Mouse (Mus musculus): Measurements from ENCODE around the gene Pml. TPM values are rescaled to one million over a fixed set of nuclear protein-coding genes. Genes with fewer than 3 reads are reported as not detected.

Gene Pml
- total RNA-seq (2023): 100 to 1,000 TPM; 378 to 447 TPM

GRCm38 (mm10) chr9:58249592-58250192, at the start of gene Pml:
Pml (minus strand) TSS chr9:58249786.

GRCm38 (mm10) chr9:58253033-58253804, 3.6 kb upstream of the Pml start, which contains the start of gene Stoml1:
Stoml1 (plus strand) TSS chr9:58253164.

GRCm38 (mm10) chr9:58203516-58204447, 45.8 kb downstream of the Pml start, which contains the start of the genes Islr and Islr2:
Islr (minus strand) TSS chr9:58204306.
Islr2 (minus strand) TSS chr9:58204319.

Other genes with a start within 250 kb of the Pml start
- under 1 TPM in 1 of 2 experiments, not detected in 1; 0.75 TPM for gene Cyp11a1, start 243.4 kb downstream of the Pml start, total RNA-seq (2023)
- not detected for gene Stra6, start 186.0 kb downstream of the Pml start, total RNA-seq (2023)
- gene Ccdc33, start 131.0 kb downstream of the Pml start, total RNA-seq (2023): not detected
- not detected for gene Islr, start 45.5 kb downstream of the Pml start, total RNA-seq (2023)
- gene Islr2, start 45.5 kb downstream of the Pml start, total RNA-seq (2023): 1 to 10 TPM; 6.3 to 8.5 TPM
- 100 to 1,000 TPM in 1 of 2 experiments, 10 to 100 TPM in 1; 74.9 to 103 TPM for gene Stoml1, start 3.4 kb upstream of the Pml start, total RNA-seq (2023)
- under 1 TPM in 1 of 2 experiments, not detected in 1; 0.15 TPM for gene Loxl1, start 63.4 kb upstream of the Pml start, total RNA-seq (2023)
- not detected for gene Tbc1d21, start 120.7 kb upstream of the Pml start, total RNA-seq (2023)
- not detected for gene Insyn1, start 238.8 kb upstream of the Pml start, total RNA-seq (2023)